Mouse (Mus musculus) midbrain, embryonic 16.5 days (tissue): Measurements from ENCODE around the gene Chd2. TPM values are rescaled to one million over a fixed set of nuclear protein-coding genes. Genes with fewer than 3 reads are reported as not detected.
A peak's percentile ranks its signal among the peaks of the same experiment; 100 is the strongest.

ENCODE experiments used
- ATAC-seq: fragments of 200-750 bp; cut with Nextera tagmentation; 2 replicates; pipeline ENCODE4 v1.8.0; 2017; ENCODE audit warnings: moderate TSS enrichment
- H3K27ac ChIP-seq: fragments of 300-500 bp; sonication (generic); 2 replicates; pipeline ENCODE4 v1.5.1; 2014; ENCODE audit warnings: mild to moderate bottlenecking, low read length, mixed read lengths
- H3K27me3 ChIP-seq: fragments of 300-500 bp; sonication (generic); 2 replicates; pipeline ENCODE4 v1.6.1; 2014; ENCODE audit warnings: low read depth, low read length, mixed read lengths; ENCODE audit not compliant: control insufficient read depth, insufficient read depth
- H3K36me3 ChIP-seq: fragments of 300-500 bp; sonication (generic); 2 replicates; pipeline ENCODE4 v1.6.1; 2014; ENCODE audit warnings: mild to moderate bottlenecking, low read length, moderate library complexity, mixed read lengths; ENCODE audit not compliant: control insufficient read depth, insufficient read depth
- H3K4me1 ChIP-seq: fragments of 300-500 bp; sonication (generic); 2 replicates; pipeline ENCODE4 v1.6.1; 2014; ENCODE audit warnings: mild to moderate bottlenecking, low read length, mixed read lengths; ENCODE audit not compliant: control insufficient read depth, insufficient read depth
- H3K4me2 ChIP-seq: fragments of 300-500 bp; sonication (generic); 2 replicates; pipeline ENCODE4 v1.6.1; 2014; ENCODE audit warnings: mild to moderate bottlenecking, low read length, mixed read lengths
- H3K4me3 ChIP-seq: fragments of 300-500 bp; sonication (generic); 2 replicates; pipeline ENCODE4 v1.5.1; 2014; ENCODE audit warnings: low read depth, mild to moderate bottlenecking, low read length, moderate library complexity, mixed read lengths
- H3K9ac ChIP-seq: fragments of 300-500 bp; sonication (generic); 2 replicates; pipeline ENCODE4 v1.6.1; 2014; ENCODE audit warnings: low read depth, low read length, mixed read lengths
- H3K9me3 ChIP-seq: fragments of 300-500 bp; sonication (generic); replicated peaks from 2 replicates; pipeline ENCODE4 v1.6.1; 2014; ENCODE audit warnings: mild to moderate bottlenecking, low read length, mixed read lengths; ENCODE audit not compliant: control insufficient read depth, poor library complexity, severe bottlenecking
- WGBS: fragments of 180-500 bp; shearing (Covaris S2); extraction: QIAGEN DNeasy Blood & Tissue Kit; methylation state at CpG from one replicate; pipeline ENCODE4 v1.1.7; 2014; 5-methylcytosine and 5-hydroxymethylcytosine counted together
- polyA plus RNA-seq: library from polyadenylated mRNA; unstranded; fragments of >200 nt; fragmentation: Nextera tagmentation; extraction: Ambion mirVana; gene quantifications from 2 replicates; pipeline ENCODE4 v1.2.1, GENCODE M21; 2015

Gene Chd2
- polyA plus RNA-seq, 1 experiment from 2014 or later: 44.8 TPM

GRCm38 (mm10) chr7:73546561-73547510 lies 5.2 kb upstream of the Chd2 start:
- peaks cover 10% of the 10 kb centered on the region for H3K36me3 ChIP-seq
- ATAC-seq: no peak
- H3K27ac ChIP-seq: no peak overlapping the region

GRCm38 (mm10) chr7:73545004-73545403 lies 3.4 kb upstream of the Chd2 start:
- no peaks in the 10 kb centered on the region for H3K9me3 ChIP-seq
- no peak for ATAC-seq
- H3K36me3 ChIP-seq: peaks cover 7% of the 10 kb centered on the region
- peaks cover 20% of the 10 kb centered on the region for H3K4me1 ChIP-seq
- no peak overlapping the region for H3K9ac ChIP-seq
- no peaks in the 10 kb centered on the region for H3K27me3 ChIP-seq
- no peak overlapping the region for H3K4me3 ChIP-seq
- H3K27ac ChIP-seq: no peak overlapping the region
- 87% methylated on average over 4 of the region's 4 CpGs for WGBS
- H3K4me2 ChIP-seq: no peak overlapping the region

More at GRCm38 (mm10) chr7:73546561-73547510, 5.2 kb upstream of the Chd2 start:
- Histone ChIP-seq H3K9ac (no peak overlapping the region), H3K4me3 (no peak overlapping the region), H3K9me3 (no peaks in the 10 kb centered on the region), H3K4me1 (peaks cover 23% of the 10 kb centered on the region), H3K4me2 (0 out of 2 replicates have a peak overlapping the region, but pooled peaks have one; percentile 13), H3K27me3 (no peaks in the 10 kb centered on the region)
- WGBS: 72% methylated on average over 10 of the region's 10 CpGs

- H3K9ac ChIP-seq: no peak overlapping the region
- H3K9me3 ChIP-seq: no peaks in the 10 kb centered on the region
- peaks cover 18% of the 10 kb centered on the region for H3K4me1 ChIP-seq
- H3K27me3 ChIP-seq: no peaks in the 10 kb centered on the region
- 76% methylated on average over 7 of the region's 7 CpGs for WGBS
- no peak for ATAC-seq
- H3K36me3 ChIP-seq: no peaks in the 10 kb centered on the region
- H3K4me3 ChIP-seq: no peak overlapping the region
- H3K27ac ChIP-seq: no peak overlapping the region
- no peak overlapping the region for H3K4me2 ChIP-seq
Observed at GRCm38 (mm10) chr7:73542131-73542853, 662 bp upstream of the Chd2 start.

GRCm38 (mm10) chr7:73541079-73541390 lies 595 bp downstream of the Chd2 start:
- no peaks in the 10 kb centered on the region for H3K9me3 ChIP-seq
- peak overlapping the region; percentile 72 for H3K9ac ChIP-seq
- WGBS: under 1% methylated on average over 4 of the region's 4 CpGs
- peak overlapping the region; percentile 95 for H3K27ac ChIP-seq
- no peaks in the 10 kb centered on the region for H3K36me3 ChIP-seq
- peak overlapping the region; percentile 64 for H3K4me3 ChIP-seq
- peaks cover 17% of the 10 kb centered on the region for H3K4me1 ChIP-seq
- ATAC-seq: no peak
- peak overlapping the region; percentile 67 for H3K4me2 ChIP-seq
- H3K27me3 ChIP-seq: no peaks in the 10 kb centered on the region

- Histone ChIP-seq H3K9ac (peak overlapping the region; percentile 65), H3K4me2 (peak overlapping the region; percentile 67), H3K27me3 (no peaks in the 10 kb centered on the region), H3K9me3 (no peaks in the 10 kb centered on the region), H3K27ac (peak overlapping the region; percentile 83), H3K36me3 (no peaks in the 10 kb centered on the region), H3K4me3 (peak overlapping the region; percentile 64), H3K4me1 (peaks cover 21% of the 10 kb centered on the region)
- ATAC-seq: no peak
- 2% methylated on average over 12 of the region's 12 CpGs for WGBS
Observed at GRCm38 (mm10) chr7:73540202-73541078, 1.2 kb downstream of the Chd2 start.

GRCm38 (mm10) chr7:73539116-73539682 lies 2.4 kb downstream of the Chd2 start:
- 15% methylated on average over 2 of the region's 2 CpGs for WGBS
- Histone ChIP-seq H3K36me3 (no peaks in the 10 kb centered on the region), H3K9me3 (no peaks in the 10 kb centered on the region), H3K27me3 (no peaks in the 10 kb centered on the region), H3K4me1 (peaks cover 24% of the 10 kb centered on the region), H3K27ac (peak overlapping the region; percentile 71), H3K4me2 (peak overlapping the region; percentile 79), H3K4me3 (peak overlapping the region; percentile 41), H3K9ac (peak overlapping the region; percentile 63)
- ATAC-seq: no peak

GRCm38 (mm10) chr7:73538424-73539079 lies 3.1 kb downstream of the Chd2 start:
- Histone ChIP-seq H3K4me3 (peak overlapping the region; percentile 50), H3K4me2 (peak overlapping the region; percentile 78), H3K27me3 (no peaks in the 10 kb centered on the region), H3K9ac (peak overlapping the region; percentile 47), H3K27ac (peak overlapping the region; percentile 93), H3K9me3 (no peaks in the 10 kb centered on the region), H3K4me1 (peaks cover 30% of the 10 kb centered on the region), H3K36me3 (no peaks in the 10 kb centered on the region)
- 14% methylated on average over 4 of the region's 4 CpGs for WGBS
- no peak for ATAC-seq
